Mouse (Mus musculus) spleen, postnatal 14 days (tissue): ENCODE measurements around the gene Kif16b.

Experiments
- DNase-seq, 2 experiments: peaks; one replicate each; pipeline ENCODE4 v3.0.0; 2021 to 2022; ENCODE audit warnings: low spot score in 2 of 2

The Kif16b gene

DNA sequence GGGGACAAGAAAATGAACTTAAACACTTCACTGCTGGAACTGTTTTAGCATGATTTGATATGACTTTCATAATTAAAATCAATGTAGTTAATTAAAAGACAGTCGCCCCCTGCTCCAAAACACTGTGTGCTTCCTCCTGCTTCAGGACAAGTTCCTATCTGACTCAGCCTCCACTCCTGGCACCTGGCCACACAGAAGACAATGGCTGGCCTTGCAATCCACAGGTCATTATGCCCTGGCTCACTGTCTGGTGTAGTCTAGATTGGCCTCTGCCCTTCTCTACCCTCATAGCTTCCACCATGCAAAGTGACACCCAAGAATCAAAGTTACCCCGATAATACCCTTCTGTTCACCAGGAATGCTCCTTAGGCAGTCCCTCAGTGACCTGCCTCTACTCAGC lies 26.8 kb downstream of the Kif16b start:
- no peak for DNase-seq

- DNase-seq: no peak
Measured at GRCm38 (mm10) chr2:142870055-142870454, 31.3 kb downstream of the Kif16b start.

DNA sequence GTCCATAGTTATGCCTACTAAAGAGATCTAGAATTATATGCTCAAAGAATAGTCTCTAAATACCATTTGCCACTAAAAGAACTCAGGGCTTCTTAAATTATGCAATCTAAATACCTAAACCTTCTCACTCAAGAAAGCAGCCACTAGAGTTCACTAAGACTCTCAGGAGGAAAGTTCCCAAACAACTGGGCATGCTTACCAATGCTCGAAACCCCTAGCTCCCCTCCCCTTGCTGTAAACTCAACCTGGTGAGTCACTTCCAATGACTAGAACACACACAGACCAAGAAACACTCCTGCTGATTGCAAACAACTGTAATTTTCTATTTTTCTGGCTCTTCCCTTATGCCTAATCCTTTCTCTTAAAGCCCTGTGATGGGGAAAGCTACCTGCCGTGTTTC lies 33.9 kb downstream of the Kif16b start:
- no peak for DNase-seq

- no peak for DNase-seq
Measured at GRCm38 (mm10) chr2:142860994-142861393, 40.3 kb downstream of the Kif16b start.

DNA sequence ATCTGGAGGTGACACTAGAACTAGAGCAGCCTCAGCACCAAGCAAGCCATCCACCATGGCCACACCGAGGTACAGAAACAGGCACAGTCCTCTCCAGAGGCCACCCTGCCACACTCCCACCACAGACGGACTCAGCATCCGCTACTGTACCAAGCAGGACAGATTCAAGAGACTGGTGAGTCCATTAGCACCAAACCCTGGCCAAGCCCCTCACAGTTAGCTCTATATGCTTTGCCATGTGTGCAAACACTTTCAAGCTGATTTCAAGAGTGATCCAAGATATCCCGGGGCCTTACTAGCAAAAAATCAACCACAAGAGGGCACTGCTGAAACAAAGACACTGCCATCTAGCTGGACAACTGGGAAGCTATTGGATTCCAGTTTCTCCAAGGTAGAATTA lies 41.9 kb downstream of the Kif16b start:
- no peak for DNase-seq

GRCm38 (mm10) chr2:142838775-142839174 lies 62.6 kb downstream of the Kif16b start:
- DNase-seq: no peak

DNA sequence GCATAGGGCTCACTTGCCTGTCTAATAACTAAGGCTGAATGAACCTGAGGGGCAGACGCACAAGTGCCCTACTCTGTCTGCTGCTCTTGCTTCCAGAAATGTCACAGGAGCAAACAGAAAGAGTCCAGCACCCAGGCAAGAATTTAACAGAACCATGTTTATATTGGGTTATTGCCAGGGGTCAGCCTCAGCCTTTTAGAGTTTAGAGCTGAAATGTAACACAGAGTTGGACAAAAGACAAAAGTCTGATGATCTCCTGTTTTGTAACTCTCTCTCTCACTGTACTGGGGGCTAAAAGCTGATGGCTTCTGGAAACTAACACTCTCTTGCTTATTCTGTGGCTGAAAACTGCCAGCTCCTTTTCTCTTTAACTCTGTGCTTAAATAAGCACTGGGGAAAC lies 63.2 kb downstream of the Kif16b start:
- DNase-seq: no peak

DNA sequence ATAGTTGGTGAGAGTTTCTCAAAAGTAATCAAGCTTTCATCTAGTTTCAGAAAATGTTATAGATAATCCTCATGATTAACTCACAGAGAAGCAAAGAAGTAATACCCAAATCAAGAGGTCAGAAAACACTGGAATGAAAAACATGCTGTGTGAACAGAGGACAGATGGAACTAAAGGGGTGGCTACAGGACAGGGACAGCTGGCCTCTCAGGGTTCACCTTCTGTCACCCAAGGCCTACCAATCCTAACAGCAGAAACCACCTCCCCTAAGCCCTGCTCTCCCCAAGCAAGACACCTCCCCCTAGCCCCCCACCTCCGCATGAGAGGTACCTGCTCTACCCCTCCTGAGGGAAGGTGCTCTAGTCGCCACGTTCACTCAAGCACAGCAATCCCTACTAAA lies 66.6 kb downstream of the Kif16b start:
- DNase-seq: no peak

DNA sequence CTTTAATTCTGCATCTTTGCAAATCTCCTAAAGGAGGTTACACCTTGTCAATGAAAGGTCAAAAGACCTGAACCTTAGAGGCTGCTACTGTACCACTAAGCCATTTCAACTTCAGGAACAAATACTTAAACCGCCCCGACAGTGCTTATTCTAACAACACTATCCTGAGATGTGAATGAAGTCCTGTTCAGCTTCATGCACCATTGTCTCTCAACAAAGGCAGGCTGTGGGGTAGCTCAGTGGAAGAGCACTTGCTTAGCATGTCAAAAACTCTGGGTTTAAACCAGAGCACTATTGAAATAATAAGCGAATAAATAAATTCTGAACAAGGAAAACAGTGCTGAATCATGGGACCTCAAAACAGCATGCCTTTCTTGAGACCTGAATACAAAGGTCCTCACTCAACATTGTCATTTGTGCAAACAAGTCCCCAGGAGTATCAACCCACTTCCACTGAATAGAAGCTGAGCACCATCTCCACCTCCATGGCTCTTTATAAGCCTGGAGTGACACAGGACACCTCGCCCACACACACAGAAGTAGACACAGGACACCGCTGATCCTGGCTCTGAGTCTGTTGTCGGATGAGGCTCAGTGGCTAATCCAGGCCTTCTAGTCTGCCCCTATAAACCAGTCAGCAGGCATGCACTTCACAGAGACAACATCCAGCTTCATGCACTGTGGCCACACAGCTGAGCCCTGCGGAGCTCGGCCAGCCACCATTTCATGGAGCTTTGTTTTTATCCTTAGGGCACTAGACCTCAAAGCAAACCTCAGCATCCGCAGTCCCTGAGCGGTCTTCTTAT lies 68.5 kb downstream of the Kif16b start:
- no peak for DNase-seq

DNA sequence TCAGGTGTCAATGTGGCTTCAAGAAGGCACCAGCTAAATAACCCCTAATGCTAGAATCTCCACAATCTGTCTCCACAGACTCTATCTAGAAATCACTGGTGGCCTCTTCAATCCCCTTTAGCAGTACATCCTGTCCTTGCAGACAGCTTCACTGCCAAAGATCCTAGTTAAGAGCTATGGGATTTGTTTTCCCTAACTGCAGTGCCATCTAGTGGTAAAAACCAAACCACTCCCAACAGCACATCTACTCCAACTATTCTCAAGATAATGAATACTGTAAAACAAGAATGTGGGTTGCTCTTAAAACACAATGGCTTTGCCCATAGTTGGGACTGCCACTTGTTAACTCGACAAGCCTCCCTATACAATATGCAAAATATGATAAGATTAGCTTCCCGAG lies 88.3 kb downstream of the Kif16b start:
- no peak for DNase-seq

DNA sequence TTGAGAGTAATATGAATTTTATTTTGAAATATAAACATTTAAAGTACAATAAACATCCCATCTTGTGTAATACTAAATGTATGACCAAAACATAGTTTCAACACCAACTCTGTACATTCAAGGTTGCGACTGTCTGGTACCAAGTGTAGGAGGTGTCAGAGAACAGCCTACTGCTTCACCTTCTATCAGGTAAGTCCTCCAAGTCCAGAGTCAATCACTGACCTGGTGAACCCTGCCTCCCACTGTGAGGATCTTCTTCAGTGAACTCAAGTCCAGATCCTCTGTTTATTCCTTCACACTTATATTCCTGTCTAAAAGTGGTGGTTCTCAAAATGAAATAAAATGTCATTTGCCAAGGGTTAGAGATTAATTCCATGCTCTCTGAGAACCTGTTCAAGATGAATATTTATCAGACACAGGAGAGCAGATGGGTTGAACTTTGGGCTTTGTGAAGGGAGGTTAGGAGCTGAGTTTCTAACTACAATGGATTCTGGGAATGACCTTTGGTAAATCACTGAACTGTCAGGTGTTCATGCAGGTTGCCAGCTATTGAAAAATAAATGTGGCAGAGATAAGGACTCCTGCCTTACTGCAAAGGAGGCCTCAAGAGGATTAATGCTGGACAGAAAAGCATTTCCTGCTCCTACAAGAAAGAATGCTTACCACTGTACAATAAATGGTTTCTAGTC lies 97.4 kb downstream of the Kif16b start:
- no peak for DNase-seq

GRCm38 (mm10) chr2:142797310-142797709 lies 104.0 kb downstream of the Kif16b start:
- no peak for DNase-seq

- DNase-seq: no peak
Measured at GRCm38 (mm10) chr2:142775358-142775757, 126.0 kb downstream of the Kif16b start.

DNA sequence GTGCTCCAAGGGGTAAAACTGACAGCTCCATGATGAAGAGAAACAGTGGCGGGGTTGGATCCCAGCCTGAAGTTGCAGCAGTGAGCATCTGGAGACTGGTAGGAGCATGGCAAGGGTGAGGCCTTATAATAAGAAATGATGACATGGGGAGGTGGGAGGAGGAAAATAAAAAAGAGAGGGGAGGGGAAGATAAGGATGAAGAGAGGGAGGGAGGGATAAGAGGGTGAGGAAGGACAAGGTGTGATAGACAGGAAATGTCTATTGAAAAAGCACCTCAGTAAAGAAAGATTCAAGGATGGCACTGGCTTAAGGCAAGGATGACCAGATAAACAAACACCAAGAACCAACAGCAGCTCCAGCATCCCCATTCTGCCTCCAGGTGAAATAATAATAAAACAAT lies 126.6 kb downstream of the Kif16b start:
- DNase-seq: no peak

DNA sequence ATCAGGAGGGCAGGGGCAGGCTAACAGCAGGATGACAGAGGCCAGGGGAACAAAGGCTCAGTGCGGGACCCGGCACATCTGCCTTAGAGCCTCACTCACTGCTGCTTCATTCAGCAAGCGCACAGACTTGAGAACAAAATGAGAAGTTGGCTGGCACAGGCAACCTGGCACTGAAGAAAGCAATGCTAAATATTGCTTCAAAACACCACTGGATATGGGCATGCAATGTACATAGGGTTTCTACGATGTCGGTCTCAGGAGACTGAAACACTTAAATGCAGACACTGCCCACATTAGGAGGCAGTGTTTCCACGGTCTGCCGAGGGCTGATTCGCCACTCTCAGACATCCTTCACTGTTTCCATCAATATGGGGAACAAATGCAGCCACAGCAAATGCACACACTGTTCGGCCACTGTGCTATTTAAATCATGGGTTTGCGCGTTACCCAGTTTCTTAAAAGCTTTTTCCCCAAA lies 131.6 kb downstream of the Kif16b start:
- DNase-seq: no peak

- no peak for DNase-seq
Measured at GRCm38 (mm10) chr2:142764276-142764675, 137.1 kb downstream of the Kif16b start.

DNA sequence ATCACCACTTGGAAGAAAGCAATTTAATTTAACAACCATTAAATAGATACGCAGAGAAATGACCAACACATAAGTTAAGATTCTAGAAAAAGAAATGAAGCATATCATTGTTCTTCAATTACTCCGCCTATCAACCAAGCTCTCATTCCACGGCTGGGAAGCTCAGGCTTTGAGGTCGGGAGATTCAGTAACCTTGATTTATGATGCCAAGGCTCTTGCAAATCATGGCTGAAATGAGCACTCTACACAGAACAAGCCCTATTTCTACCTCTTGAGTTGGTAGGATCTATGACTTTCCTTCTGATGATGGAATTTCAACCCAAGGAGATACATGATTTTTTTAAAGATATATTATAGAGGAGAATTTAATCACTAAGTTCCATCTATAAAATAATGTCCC lies 140.5 kb downstream of the Kif16b start:
- DNase-seq: no peak

DNA sequence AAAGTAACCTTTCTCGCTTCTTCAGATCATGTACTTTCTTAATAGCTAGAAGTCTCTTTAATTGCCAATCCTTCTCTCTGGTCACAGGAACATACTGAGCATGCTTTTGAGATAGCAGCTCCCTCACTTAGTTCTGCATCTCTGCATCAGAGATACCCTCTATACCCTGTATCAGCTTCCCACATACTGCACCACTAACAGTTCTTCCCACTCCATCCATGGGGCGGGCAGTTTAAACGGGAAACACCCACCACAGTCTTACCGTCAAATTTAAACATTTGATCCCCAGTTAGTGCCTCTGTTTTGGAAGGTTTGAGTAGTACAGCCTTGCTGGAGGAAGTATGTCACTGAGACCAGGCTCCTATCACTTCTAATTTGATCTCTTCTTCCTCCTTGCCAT lies 142.1 kb downstream of the Kif16b start:
- no peak for DNase-seq

- DNase-seq: no peak
Measured at GRCm38 (mm10) chr2:142758091-142758765, 143.1 kb downstream of the Kif16b start.

DNA sequence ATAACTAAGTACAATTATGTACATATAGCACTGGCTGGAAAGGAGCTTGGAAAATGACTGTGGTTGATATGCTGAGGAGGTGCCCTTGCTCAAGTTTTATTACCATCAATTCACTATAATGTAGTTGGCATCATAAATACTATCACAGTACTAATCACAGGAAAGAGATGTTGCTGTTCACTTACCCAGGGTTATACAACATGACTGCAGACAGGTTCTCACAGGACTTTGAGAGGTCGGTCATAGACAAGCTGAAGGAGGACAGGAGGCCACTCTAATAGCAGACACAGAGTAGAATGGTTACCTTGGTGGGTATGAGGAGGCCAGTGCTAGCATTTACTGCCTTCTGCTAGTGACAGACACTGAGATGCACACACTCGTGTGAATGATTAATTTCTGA lies 162.0 kb downstream of the Kif16b start:
- no peak for DNase-seq

GRCm38 (mm10) chr2:142738488-142738887 lies 162.8 kb downstream of the Kif16b start:
- no peak for DNase-seq

DNA sequence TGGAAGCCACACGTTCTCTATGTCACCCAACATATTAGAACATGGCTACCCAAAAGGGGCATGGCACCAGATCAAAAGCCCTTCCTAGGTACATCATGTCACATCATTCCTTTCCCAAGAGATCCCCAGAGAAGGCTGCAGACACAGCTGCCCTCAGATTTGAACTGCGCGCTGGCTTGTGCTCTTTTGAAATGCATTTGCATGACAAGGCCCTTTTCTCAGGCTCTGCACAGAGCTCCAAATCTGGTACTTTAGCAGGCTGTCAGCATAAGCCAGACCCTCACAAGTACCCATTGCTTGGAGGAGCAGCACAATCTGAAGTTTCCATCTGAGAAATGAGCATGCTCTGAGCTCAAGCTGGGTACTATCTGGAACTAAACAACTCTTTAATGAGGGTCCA lies 165.6 kb downstream of the Kif16b start:
- DNase-seq: no peak

DNA sequence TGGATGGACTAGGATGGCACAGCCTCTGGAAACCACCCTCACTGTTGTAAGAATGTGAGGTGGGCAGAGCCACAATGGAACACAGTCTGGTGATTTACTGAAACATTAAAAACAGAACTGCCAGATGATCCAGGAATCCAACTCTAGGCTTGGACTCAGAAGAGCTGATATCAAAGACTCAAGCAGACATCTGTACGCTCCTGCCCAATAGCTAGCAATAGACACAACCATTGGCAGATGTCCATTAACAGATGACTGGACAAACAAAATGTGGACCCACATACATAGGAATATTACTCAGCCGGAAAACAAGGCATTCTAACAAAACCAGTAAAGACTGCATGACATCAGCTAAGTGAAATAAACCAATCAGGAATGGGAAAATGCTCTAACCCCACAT lies 167.3 kb downstream of the Kif16b start:
- no peak for DNase-seq
